Mouse (Mus musculus) brain, embryonic 14.5 days (tissue): ENCODE data around the gene Itgb2.

Experiments used
- CTCF ChIP-seq: fragments of 200-500 bp; IDR thresholded peaks from 2 replicates; pipeline ENCODE4 v1.5.1; 2012; ENCODE audit warnings: inconsistent platforms, mild to moderate bottlenecking, moderate library complexity, borderline replicate concordance; ENCODE audit not compliant: insufficient read depth, insufficient read length; ENCODE audit errors: extremely low read depth
- POLR2A ChIP-seq: fragments of 200-500 bp; IDR thresholded peaks from 2 replicates; pipeline ENCODE4 v1.6.1; 2012; ENCODE audit warnings: mild to moderate bottlenecking, inconsistent platforms, borderline replicate concordance; ENCODE audit not compliant: poor library complexity, insufficient read depth, insufficient read length, severe bottlenecking; ENCODE audit errors: extremely low read depth

DNA sequence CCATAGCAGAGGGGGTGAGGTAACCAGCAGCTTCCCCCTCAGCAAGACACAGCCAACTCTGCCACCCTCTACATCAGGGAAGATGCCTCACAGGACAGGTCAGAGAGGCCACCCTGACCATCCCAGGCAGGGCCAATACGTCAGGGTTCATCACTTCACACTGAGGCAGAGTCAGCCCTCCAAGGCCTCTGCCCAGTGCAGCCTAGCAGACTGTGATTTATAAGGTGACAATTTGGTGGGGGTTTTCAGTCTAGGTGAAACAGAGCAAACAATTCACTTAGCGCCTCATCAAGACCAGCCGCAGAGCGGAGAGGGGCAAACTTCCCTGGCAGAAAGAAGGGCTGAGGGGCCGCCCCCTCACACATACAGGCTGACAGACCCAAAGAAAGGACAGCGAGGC, 31.8 kb upstream of the Itgb2 start:
- no peak for TF ChIP-seq CTCF
- TF ChIP-seq POLR2A: no peak
